Mouse (Mus musculus) MEL-GATA-1-ER (cell line): Measurements from ENCODE around the gene Cog5.

Experiments used
- DNase-seq: peaks from one replicate; pipeline ENCODE4 v3.0.0-alpha.2; 2012; ENCODE audit warnings: low read depth; ENCODE audit errors: extremely low read depth

Gene Cog5

GRCm38 (mm10) chr12:31890685-31891084 lies 236.0 kb downstream of the Cog5 start:
- no peak for DNase-seq

- no peak for DNase-seq
These were observed 237.4 kb downstream of the Cog5 start for GRCm38 (mm10) chr12:31892079-31892478.

- DNase-seq: no peak
These were observed 238.1 kb downstream of the Cog5 start for GRCm38 (mm10) chr12:31892771-31893170.

GRCm38 (mm10) chr12:31895095-31895734 lies 240.5 kb downstream of the Cog5 start:
- no peak for DNase-seq

GRCm38 (mm10) chr12:31895888-31896287 lies 241.2 kb downstream of the Cog5 start:
- DNase-seq: no peak

GRCm38 (mm10) chr12:31896295-31896694 lies 241.6 kb downstream of the Cog5 start:
- DNase-seq: no peak

GRCm38 (mm10) chr12:31896986-31897385 lies 242.3 kb downstream of the Cog5 start:
- DNase-seq: no peak

- no peak for DNase-seq
These were observed 242.8 kb downstream of the Cog5 start for GRCm38 (mm10) chr12:31897456-31897855.

GRCm38 (mm10) chr12:31900391-31900914 lies 245.8 kb downstream of the Cog5 start:
- no peak for DNase-seq

GRCm38 (mm10) chr12:31905696-31906551 lies 251.3 kb downstream of the Cog5 start:
- no peak for DNase-seq

GRCm38 (mm10) chr12:31907436-31907835 lies 252.8 kb downstream of the Cog5 start:
- no peak for DNase-seq

GRCm38 (mm10) chr12:31912966-31913551 lies 258.4 kb downstream of the Cog5 start:
- no peak for DNase-seq

- no peak for DNase-seq
These were observed 258.9 kb downstream of the Cog5 start for GRCm38 (mm10) chr12:31913614-31914013.

GRCm38 (mm10) chr12:31916691-31917090 lies 262.0 kb downstream of the Cog5 start:
- DNase-seq: no peak

- DNase-seq: peak; percentile 81
These were observed 262.6 kb downstream of the Cog5 start for GRCm38 (mm10) chr12:31917245-31917644.

GRCm38 (mm10) chr12:31920464-31921405 lies 266.1 kb downstream of the Cog5 start:
- DNase-seq: no peak

- no peak for DNase-seq
These were observed 269.5 kb downstream of the Cog5 start for GRCm38 (mm10) chr12:31924135-31924534.

GRCm38 (mm10) chr12:31925343-31925742 lies 270.7 kb downstream of the Cog5 start:
- no peak for DNase-seq

GRCm38 (mm10) chr12:31926661-31927061 lies 272.0 kb downstream of the Cog5 start:
- no peak for DNase-seq

- DNase-seq: no peak
These were observed 273.8 kb downstream of the Cog5 start for GRCm38 (mm10) chr12:31928498-31928897.

- no peak for DNase-seq
These were observed 277.1 kb downstream of the Cog5 start for GRCm38 (mm10) chr12:31931818-31932217.
